Mouse (Mus musculus) hindbrain, embryonic 11.5 days (tissue): ENCODE results near the gene Mdh1b. TPM values are rescaled to one million over a fixed set of nuclear protein-coding genes. Genes with fewer than 3 reads are reported as not detected.

Experiments used
- ATAC-seq: fragments of 200-750 bp; cut with Nextera tagmentation; 2 replicates; pipeline ENCODE4 v1.8.0; 2017; ENCODE audit warnings: mild to moderate bottlenecking, moderate TSS enrichment, moderate library complexity; ENCODE audit not compliant: low FRiP score
- DNase-seq: peaks from one replicate; pipeline ENCODE4 v3.0.0-alpha.2; 2015; ENCODE audit warnings: low spot score
- H3K27ac ChIP-seq: fragments of 300-500 bp; sonication (generic); 2 replicates; pipeline ENCODE4 v1.5.1; 2014; ENCODE audit warnings: mild to moderate bottlenecking, low read depth, low read length
- H3K27me3 ChIP-seq: fragments of 300-500 bp; sonication (generic); 2 replicates; pipeline ENCODE4 v1.6.1; 2014; ENCODE audit warnings: mild to moderate bottlenecking, low read length, moderate library complexity, mixed read lengths; ENCODE audit not compliant: control insufficient read depth, insufficient read depth
- H3K36me3 ChIP-seq: fragments of 300-500 bp; sonication (generic); 2 replicates; pipeline ENCODE4 v1.6.1; 2014; ENCODE audit warnings: mild to moderate bottlenecking, low read length, moderate library complexity, mixed read lengths; ENCODE audit not compliant: control insufficient read depth, insufficient read depth
- H3K4me1 ChIP-seq: fragments of 300-500 bp; sonication (generic); replicated peaks from 2 replicates; pipeline ENCODE4 v1.6.1; 2014; ENCODE audit warnings: low read length, mixed read lengths; ENCODE audit not compliant: control insufficient read depth, insufficient read depth
- H3K4me2 ChIP-seq: fragments of 300-500 bp; sonication (generic); replicated peaks from 2 replicates; pipeline ENCODE4 v1.6.1; 2014; ENCODE audit warnings: mild to moderate bottlenecking, low read depth, low read length
- H3K4me3 ChIP-seq: fragments of 300-500 bp; sonication (generic); 2 replicates; pipeline ENCODE4 v1.5.1; 2014; ENCODE audit warnings: low read depth, low read length
- H3K9ac ChIP-seq: fragments of 300-500 bp; sonication (generic); 2 replicates; pipeline ENCODE4 v1.6.1; 2014; ENCODE audit warnings: low read depth, low read length
- H3K9me3 ChIP-seq: fragments of 300-500 bp; sonication (generic); 2 replicates; pipeline ENCODE4 v1.6.1; 2016; ENCODE audit warnings: low read length; ENCODE audit not compliant: control insufficient read depth
- WGBS: fragments of 180-500 bp; shearing (Covaris S2); extraction: QIAGEN DNeasy Blood & Tissue Kit; methylation state at CpG from one replicate; pipeline ENCODE4 v1.1.7; 2014; 5-methylcytosine and 5-hydroxymethylcytosine counted together
- polyA plus RNA-seq: library from polyadenylated mRNA; unstranded; fragments of >200 nt; fragmentation: Nextera tagmentation; extraction: Ambion mirVana; gene quantifications from 2 replicates; pipeline ENCODE4 v1.2.1, GENCODE M21; 2014

Mdh1b gene
- 0.82 and 1.0 TPM in 2 replicates for polyA plus RNA-seq

- H3K4me1 ChIP-seq: peaks cover 2% of the 10 kb centered on the region; the same call in 1 of the 2 replicates
- no peaks in the 10 kb centered on the region for H3K36me3 ChIP-seq
- H3K9me3 ChIP-seq: no peaks in the 10 kb centered on the region
- peak; percentile 91 for DNase-seq
- ATAC-seq: peak; percentile 95
- H3K9ac ChIP-seq: peak within 1 kb of the TSS; percentile 60
- WGBS: 0% methylated on average over 31 of the region's 31 CpGs
- no peaks in the 10 kb centered on the region for H3K27me3 ChIP-seq
- H3K4me2 ChIP-seq: peak within 1 kb of the TSS; percentile 46
- no peak within 1 kb of the TSS for H3K27ac ChIP-seq
- H3K4me3 ChIP-seq: peak within 1 kb of the TSS; percentile 63
Observed at GRCm38 (mm10) chr1:63730240-63730771, at the start of gene Mdh1b, which contains the start of gene Fastkd2. Gene Mdh1b, minus strand, starts transcription at chr1:63730318. Gene Fastkd2, plus strand, starts transcription at chr1:63730614.

GRCm38 (mm10) chr1:63776902-63777630, 46.9 kb upstream of the Mdh1b start:
- ATAC-seq (no peak), DNase-seq (no peak)
- WGBS: 59% methylated on average over 4 of the region's 4 CpGs
- H3K27ac ChIP-seq: no peak overlapping the region
- no peak overlapping the region for H3K4me2 ChIP-seq
- no peaks in the 10 kb centered on the region for H3K27me3 ChIP-seq
- H3K36me3 ChIP-seq: no peaks in the 10 kb centered on the region
- no peaks in the 10 kb centered on the region for H3K9me3 ChIP-seq
- no peak overlapping the region for H3K4me3 ChIP-seq
- H3K4me1 ChIP-seq: no peaks in the 10 kb centered on the region
- H3K9ac ChIP-seq: no peak overlapping the region

DNA sequence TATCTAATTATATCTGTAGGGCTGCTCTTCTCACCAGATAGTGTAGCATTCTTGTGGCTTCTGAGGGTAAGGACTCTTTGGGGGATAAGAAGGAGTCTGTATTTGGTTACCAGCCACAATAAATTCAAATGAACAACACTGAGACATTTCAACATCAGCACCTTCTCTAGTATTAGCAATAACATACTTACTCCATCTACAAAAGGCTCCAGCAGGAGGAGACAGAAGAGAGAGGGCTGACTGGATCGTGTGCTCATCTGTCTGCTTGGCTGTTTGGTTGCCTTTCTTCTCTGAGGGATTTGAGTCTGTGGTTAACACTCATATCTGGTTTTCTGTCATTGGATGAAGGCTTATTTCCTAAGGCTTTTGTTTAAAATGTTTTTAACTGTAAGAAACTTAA, 46.3 kb upstream of the Mdh1b start:
- ATAC-seq (no peak), DNase-seq (no peak)
- Histone ChIP-seq H3K9ac (no peak overlapping the region), H3K4me2 (no peak overlapping the region), H3K4me1 (no peaks in the 10 kb centered on the region), H3K27me3 (no peaks in the 10 kb centered on the region), H3K27ac (no peak overlapping the region), H3K9me3 (no peaks in the 10 kb centered on the region), H3K4me3 (no peak overlapping the region), H3K36me3 (no peaks in the 10 kb centered on the region)
- WGBS: 77% methylated on average over 1 of the region's 1 CpGs

GRCm38 (mm10) chr1:63770309-63770708, 40.2 kb upstream of the Mdh1b start:
- Histone ChIP-seq H3K9ac (no peak overlapping the region), H3K4me2 (no peak overlapping the region), H3K36me3 (no peaks in the 10 kb centered on the region), H3K27ac (no peak overlapping the region), H3K4me3 (no peak overlapping the region), H3K4me1 (no peaks in the 10 kb centered on the region), H3K27me3 (no peaks in the 10 kb centered on the region), H3K9me3 (no peaks in the 10 kb centered on the region)
- WGBS: 91% methylated on average over 7 of the region's 7 CpGs
- DNase-seq (no peak), ATAC-seq (no peak)

DNA sequence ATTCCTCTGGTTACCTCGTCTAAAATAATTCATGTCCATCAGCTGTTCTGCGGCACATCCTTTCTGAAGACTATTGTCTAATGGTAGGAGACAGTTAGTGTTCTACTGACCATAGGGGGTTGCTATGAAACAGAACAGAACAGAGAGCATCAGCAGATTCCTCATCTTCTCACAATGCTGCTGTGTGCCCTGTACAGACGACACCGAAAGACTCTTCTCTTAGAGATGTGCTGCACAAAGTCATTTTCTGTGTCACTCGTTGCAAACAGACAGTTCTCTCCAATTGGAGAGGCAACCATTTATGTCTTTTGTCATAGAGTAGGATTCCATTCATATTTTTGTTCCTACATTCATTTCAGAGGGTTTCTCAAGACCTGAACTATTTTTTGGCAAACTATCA, 39.0 kb upstream of the Mdh1b start, which contains the start of gene 4933402D24Rik:
4933402D24Rik (minus strand) TSS at position 101 of the 400 bp plus-strand sequence.
- Histone ChIP-seq H3K27me3 (no peaks in the 10 kb centered on the region), H3K9me3 (no peaks in the 10 kb centered on the region), H3K4me1 (peaks cover 2% of the 10 kb centered on the region; the same call in 1 of the 2 replicates), H3K4me3 (no peak within 1 kb of the TSS), H3K4me2 (no peak within 1 kb of the TSS), H3K9ac (no peak within 1 kb of the TSS), H3K27ac (no peak within 1 kb of the TSS), H3K36me3 (no peaks in the 10 kb centered on the region)
- ATAC-seq (no peak), DNase-seq (no peak)
- WGBS: 68% methylated on average over 5 of the region's 5 CpGs

DNA sequence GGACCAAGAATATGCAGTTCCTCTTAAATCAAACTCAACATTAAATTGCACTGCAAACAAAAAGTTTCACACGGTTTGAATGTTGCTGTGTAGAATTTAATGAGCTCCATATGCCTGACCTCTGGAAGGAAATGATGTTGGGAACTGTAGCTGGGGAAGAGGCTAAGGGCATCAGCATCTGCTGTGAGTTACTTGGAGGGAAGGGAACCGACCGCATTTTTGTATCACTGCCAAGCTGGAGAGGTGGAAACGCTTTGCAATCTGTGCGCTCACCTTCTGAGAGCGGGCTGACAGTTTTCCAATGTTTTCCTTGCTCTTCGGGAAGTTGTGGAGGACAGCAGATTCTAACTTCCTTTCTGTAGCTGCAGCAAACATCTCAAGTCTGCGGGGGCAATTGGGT, 38.0 kb upstream of the Mdh1b start:
- ATAC-seq: no peak
- Histone ChIP-seq H3K4me2 (no peak overlapping the region), H3K27me3 (no peaks in the 10 kb centered on the region), H3K4me3 (no peak overlapping the region), H3K4me1 (peaks cover 3% of the 10 kb centered on the region; the same call in 1 of the 2 replicates), H3K36me3 (no peaks in the 10 kb centered on the region), H3K27ac (no peak overlapping the region), H3K9me3 (no peaks in the 10 kb centered on the region), H3K9ac (no peak overlapping the region)
- DNase-seq: no peak
- WGBS: 63% methylated on average over 8 of the region's 8 CpGs

DNA sequence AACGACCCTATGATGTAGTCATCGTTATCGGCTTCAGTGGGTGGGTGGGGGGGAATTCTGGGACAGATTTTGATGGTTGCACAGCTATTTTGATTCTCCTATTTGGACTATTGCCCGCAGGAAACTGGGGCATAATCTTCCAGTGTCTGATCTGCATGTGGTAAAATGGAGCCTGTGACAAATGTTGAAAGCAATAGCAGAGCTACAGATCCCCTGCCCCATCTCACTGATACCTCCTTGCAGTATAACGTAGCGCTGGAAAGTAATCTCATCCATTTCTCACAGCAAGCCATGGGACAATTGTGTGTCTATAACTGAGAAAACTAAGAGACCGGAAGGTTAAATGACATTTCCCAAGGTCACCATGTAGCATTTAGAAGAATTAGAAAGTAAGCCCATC, 34.3 kb upstream of the Mdh1b start:
- Histone ChIP-seq H3K27ac (peak overlapping the region; percentile 40; the same call in 1 of the 2 replicates), H3K4me1 (peaks cover 3% of the 10 kb centered on the region; the same call in 1 of the 2 replicates), H3K4me2 (no peak overlapping the region), H3K9ac (no peak overlapping the region), H3K4me3 (no peak overlapping the region), H3K36me3 (no peaks in the 10 kb centered on the region), H3K9me3 (no peaks in the 10 kb centered on the region), H3K27me3 (no peaks in the 10 kb centered on the region)
- 64% methylated on average over 7 of the region's 7 CpGs for WGBS
- DNase-seq: no peak
- ATAC-seq: no peak

DNA sequence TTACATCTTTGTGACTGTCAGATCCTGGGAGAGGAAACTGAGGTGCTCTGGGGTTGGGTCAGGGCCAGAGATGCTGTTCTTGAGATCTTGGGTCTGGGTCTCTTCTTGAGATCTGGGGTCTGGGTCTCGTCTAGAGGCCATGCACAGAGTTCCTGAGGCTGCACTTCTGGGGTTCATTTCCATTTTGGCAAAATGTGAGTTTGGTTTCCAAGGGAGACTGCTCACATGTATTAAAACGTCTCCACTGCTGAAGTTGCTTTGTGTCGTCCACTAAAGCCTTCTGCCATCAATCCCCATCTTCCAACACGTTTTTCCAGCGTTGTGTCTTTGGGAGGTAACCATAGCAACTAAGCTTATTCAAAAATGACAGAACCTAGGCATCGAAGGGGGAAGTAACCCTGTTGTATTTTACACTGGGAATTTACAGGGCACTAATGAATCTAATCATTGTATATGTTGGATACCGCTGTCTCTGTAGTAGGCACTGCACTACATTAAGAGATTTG, 33.8 kb upstream of the Mdh1b start:
- Histone ChIP-seq H3K27me3 (no peaks in the 10 kb centered on the region), H3K4me3 (no peak overlapping the region), H3K9ac (no peak overlapping the region), H3K36me3 (no peaks in the 10 kb centered on the region), H3K4me2 (no peak overlapping the region), H3K27ac (peak overlapping the region; percentile 40), H3K9me3 (no peaks in the 10 kb centered on the region), H3K4me1 (peaks cover 3% of the 10 kb centered on the region; the same call in 1 of the 2 replicates)
- peak; percentile 46 for DNase-seq
- 26% methylated on average over 7 of the region's 7 CpGs for whole genome bisulfite sequencing
- ATAC-seq: peak; percentile 78
